Mouse (Mus musculus) small intestine, adult 2 months (tissue): ENCODE measurements around the gene Gm49403. TPM values are rescaled to one million over a fixed set of nuclear protein-coding genes. Genes with fewer than 3 reads are reported as not detected.

Source experiments
- H3K27ac ChIP-seq: fragments of 200-500 bp; 2 replicates; pipeline ENCODE4 v1.5.1; 2012; ENCODE audit warnings: low read depth, low read length, control low read depth, inconsistent platforms; ENCODE audit not compliant: insufficient read depth
- H3K27me3 ChIP-seq: fragments of 200-500 bp; 2 replicates; pipeline ENCODE4 v1.6.1; 2012; ENCODE audit warnings: mild to moderate bottlenecking, moderate library complexity, low read length, inconsistent platforms; ENCODE audit not compliant: control insufficient read depth, insufficient read depth
- H3K36me3 ChIP-seq: fragments of 200-500 bp; 2 replicates; pipeline ENCODE4 v1.6.1; 2012; ENCODE audit warnings: mild to moderate bottlenecking, low read length, control low read depth, inconsistent platforms; ENCODE audit not compliant: control insufficient read depth, insufficient read depth
- H3K4me1 ChIP-seq: fragments of 200-500 bp; 2 replicates; pipeline ENCODE4 v1.6.1; 2012; ENCODE audit warnings: low read length, inconsistent platforms, mixed read lengths; ENCODE audit not compliant: control insufficient read depth, insufficient read depth, insufficient read length
- H3K4me3 ChIP-seq: fragments of 200-500 bp; 2 replicates; pipeline ENCODE4 v1.5.1; 2012; ENCODE audit warnings: low read depth, mild to moderate bottlenecking, control low read depth, inconsistent platforms, low read length, moderate library complexity
- CTCF ChIP-seq: fragments of 200-500 bp; IDR thresholded peaks from 2 replicates; pipeline ENCODE4 v1.5.1; 2012; ENCODE audit warnings: low read depth, mild to moderate bottlenecking, control low read depth, inconsistent platforms, low read length, moderate library complexity, mixed read lengths; ENCODE audit not compliant: insufficient replicate concordance, insufficient read length; ENCODE audit errors: extremely low read depth
- POLR2A ChIP-seq: fragments of 200-500 bp; IDR thresholded peaks from 2 replicates; pipeline ENCODE4 v1.6.1; 2012; ENCODE audit warnings: low read depth, mild to moderate bottlenecking, control low read depth, inconsistent platforms, low read length, moderate library complexity
- WGBS: fragments of 180-500 bp; shearing (Covaris S2); methylation state at CpG from one replicate; pipeline ENCODE4 v1.1.7; 2018; 5-methylcytosine and 5-hydroxymethylcytosine counted together
- polyA plus RNA-seq: library from polyadenylated mRNA; depleted of rRNA; stranded (reverse); fragments of >200 nt; gene quantifications from 2 replicates; pipeline ENCODE4 v1.2.3, GENCODE M21; 2012

Gm49403 gene
- polyA plus RNA-seq, 1 experiment = not detected

DNA sequence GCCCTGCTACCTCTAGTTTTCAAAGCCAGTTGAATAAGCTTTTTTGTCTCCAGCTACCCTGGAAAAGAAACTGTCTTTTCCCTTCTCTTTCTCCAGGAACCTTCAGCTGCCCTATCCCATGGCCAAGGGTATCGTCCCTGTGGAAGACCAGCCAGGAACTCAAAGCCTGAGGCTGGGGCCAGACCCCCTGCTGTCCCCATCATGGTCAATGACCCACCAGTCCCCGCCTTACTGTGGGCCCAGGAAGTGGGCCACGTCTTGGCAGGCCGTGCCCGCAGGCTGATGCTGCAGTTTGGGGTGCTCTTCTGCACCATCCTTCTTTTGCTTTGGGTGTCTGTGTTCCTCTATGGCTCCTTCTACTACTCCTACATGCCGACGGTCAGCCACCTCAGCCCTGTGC lies 42.7 kb upstream of the Gm49403 start:
- 0 out of 2 replicates have a peak, but pooled peaks cover 2% of the 10 kb centered on the region for H3K36me3 ChIP-seq
- peak overlapping the region; percentile 84 for H3K4me3 ChIP-seq
- H3K27ac ChIP-seq = no peak overlapping the region
- H3K27me3 ChIP-seq = no peaks in the 10 kb centered on the region
- 86% methylated on average over 7 of the region's 7 CpGs for WGBS
- H3K4me1 ChIP-seq = peaks cover 14% of the 10 kb centered on the region
- no peak for TF ChIP-seq POLR2A
- TF ChIP-seq CTCF = no peak

DNA sequence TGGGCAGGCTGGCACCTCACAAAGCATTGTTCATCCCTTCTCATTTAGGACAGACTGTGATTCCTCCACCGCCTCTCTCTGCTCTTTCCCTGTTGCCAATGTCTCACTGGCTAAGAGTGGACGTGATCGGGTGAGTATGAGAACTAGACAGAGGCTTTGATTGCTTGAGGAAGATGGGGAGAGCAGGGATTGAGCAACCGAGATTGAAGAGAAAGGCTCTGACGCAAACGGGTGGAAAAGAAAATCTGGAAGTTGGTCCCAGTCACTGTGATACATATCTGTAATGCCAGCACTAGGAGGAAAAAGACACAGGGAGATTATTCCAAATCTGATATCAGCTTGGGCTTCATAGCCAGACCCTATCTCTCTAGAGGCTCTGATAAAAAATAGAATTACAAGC lies 40.8 kb upstream of the Gm49403 start:
- Histone ChIP-seq H3K4me3 (no peak overlapping the region), H3K27ac (no peak overlapping the region), H3K4me1 (peaks cover 11% of the 10 kb centered on the region), H3K27me3 (no peaks in the 10 kb centered on the region), H3K36me3 (peaks cover 17% of the 10 kb centered on the region)
- WGBS = 87% methylated on average over 6 of the region's 6 CpGs
- no peak for TF ChIP-seq CTCF

DNA sequence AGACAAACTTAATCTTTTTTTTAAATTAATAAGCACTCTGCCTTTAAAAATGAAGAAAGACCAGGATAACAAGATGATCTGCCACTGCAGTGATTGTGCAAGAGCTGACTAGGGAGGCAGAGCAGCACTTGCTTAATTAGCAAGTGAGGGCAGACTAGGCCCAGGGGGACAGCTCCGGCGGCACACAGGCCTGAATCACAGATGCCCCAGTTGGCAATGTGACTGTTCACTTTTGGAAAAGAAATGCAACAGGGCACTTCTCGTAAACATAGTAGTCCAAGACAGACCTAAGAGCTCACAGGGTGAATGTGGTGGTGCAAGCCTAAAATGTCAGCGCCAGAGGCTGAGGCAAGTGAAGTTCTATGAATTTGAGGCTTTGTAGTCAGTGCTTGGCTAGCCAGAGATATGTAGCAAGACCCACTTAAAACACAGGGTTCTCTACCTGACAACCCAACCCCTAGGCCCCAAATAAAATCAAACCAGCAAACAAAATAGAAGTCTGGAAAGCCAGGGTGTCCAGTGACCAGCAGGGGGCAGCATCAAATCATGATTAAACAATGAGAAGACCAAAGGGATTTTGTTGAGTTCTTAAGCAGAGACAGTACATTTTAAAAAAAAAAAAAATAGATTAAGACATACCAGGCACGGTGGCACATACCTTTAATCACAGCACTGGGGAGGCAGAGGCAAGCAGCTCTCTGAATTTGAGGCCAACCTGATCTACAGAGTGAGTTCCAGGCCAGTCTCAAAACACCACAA lies 39.2 kb upstream of the Gm49403 start:
- Histone ChIP-seq H3K36me3 (peaks cover 17% of the 10 kb centered on the region), H3K27ac (no peak overlapping the region), H3K27me3 (no peaks in the 10 kb centered on the region), H3K4me3 (no peak overlapping the region), H3K4me1 (peaks cover 6% of the 10 kb centered on the region)
- WGBS = 66% methylated on average over 5 of the region's 5 CpGs
- TF ChIP-seq CTCF = 0 out of 2 replicates have a peak, but pooled peaks have one; percentile 6
- no peak for TF ChIP-seq POLR2A

DNA sequence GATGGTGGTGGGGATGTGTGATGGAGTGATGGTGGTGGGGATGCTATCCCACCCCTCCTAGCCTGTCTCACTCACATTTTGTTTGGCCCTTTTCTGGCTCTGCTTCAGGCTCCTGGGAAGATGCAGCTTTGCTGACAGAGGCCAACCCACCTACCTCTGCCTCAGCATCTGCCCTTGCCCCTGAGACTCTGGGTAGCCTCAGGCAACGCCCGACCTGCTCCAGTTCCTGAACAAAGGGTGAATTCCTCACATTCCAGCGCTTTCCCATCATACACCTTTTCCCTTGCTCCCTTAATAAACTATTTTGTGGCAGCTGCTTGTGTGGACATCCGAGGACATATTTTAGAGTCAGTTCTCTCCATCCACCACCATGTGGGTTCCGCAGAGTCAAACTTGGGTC lies 35.4 kb upstream of the Gm49403 start:
- 80% methylated on average over 5 of the region's 5 CpGs for WGBS
- TF ChIP-seq CTCF (no peak), POLR2A (no peak)
- no peaks in the 10 kb centered on the region for H3K27me3 ChIP-seq

DNA sequence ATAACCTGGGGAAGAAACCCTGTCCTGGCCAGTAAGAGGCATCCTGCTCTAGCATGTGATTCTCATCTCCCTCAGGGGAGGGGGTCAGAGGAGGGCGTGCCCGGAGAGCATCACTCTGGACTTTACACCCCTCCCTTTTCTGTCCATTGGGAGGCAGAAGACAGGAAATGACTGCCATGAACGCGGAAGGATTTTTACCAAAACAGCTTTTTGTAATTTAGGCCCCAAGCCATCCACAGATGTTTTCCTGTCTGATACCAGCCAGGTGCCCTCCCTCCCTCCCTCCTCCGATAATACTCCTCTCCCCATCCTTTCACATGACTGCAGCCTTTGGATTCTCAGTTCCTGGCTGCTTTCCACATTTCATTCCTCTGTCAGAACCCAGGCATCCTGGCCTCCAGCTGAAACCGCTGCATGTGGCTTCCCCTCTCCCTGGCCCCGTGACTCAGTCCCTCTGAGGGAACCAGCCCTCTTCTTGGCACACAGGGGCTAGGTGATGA lies 33.3 kb upstream of the Gm49403 start, which contains the start of gene Lrrn4cl:
Lrrn4cl (plus strand) TSS at position 367 of the 500 bp plus-strand sequence.
- H3K4me1 ChIP-seq = no peaks in the 10 kb centered on the region
- WGBS = 32% methylated on average over 7 of the region's 7 CpGs
- peaks cover 17% of the 10 kb centered on the region for H3K36me3 ChIP-seq
- H3K4me3 ChIP-seq = no peak within 1 kb of the TSS
- no peaks in the 10 kb centered on the region for H3K27me3 ChIP-seq
- 0 out of 2 replicates have a peak within 1 kb of the TSS, but pooled peaks have one; percentile 26 for H3K27ac ChIP-seq
- TF ChIP-seq CTCF (no peak), POLR2A (no peak)

More for the DNA sequence above, 35.4 kb upstream of the Gm49403 start:
- H3K27ac ChIP-seq = no peak overlapping the region
- H3K4me1 ChIP-seq = no peaks in the 10 kb centered on the region
- H3K4me3 ChIP-seq = no peak overlapping the region
- H3K36me3 ChIP-seq = peaks cover 17% of the 10 kb centered on the region

DNA sequence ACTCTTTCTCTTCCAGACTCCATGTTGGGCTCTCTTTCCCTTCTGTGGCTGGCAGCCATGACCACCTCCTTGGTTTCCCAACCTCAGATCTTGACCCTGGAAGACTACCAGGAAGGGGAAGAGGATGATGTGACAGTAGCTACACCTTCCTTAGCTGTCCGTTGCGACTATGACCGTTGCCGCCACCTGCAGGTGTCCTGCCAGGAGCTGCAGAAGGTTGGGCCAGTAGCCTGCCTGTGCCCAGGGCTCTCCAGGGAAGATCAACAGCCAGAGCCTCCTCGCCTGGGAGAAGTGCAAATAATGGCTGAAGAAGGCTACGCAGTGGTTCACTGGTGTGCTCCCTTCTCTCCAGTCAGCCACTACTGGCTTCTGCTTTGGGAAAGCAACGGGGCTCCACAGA lies 32.1 kb upstream of the Gm49403 start:
- Histone ChIP-seq H3K4me3 (no peak overlapping the region), H3K27ac (no peak overlapping the region), H3K4me1 (no peaks in the 10 kb centered on the region), H3K27me3 (no peaks in the 10 kb centered on the region), H3K36me3 (peaks cover 10% of the 10 kb centered on the region)
- 37% methylated on average over 7 of the region's 7 CpGs for WGBS
- TF ChIP-seq CTCF = no peak
- TF ChIP-seq POLR2A = no peak

DNA sequence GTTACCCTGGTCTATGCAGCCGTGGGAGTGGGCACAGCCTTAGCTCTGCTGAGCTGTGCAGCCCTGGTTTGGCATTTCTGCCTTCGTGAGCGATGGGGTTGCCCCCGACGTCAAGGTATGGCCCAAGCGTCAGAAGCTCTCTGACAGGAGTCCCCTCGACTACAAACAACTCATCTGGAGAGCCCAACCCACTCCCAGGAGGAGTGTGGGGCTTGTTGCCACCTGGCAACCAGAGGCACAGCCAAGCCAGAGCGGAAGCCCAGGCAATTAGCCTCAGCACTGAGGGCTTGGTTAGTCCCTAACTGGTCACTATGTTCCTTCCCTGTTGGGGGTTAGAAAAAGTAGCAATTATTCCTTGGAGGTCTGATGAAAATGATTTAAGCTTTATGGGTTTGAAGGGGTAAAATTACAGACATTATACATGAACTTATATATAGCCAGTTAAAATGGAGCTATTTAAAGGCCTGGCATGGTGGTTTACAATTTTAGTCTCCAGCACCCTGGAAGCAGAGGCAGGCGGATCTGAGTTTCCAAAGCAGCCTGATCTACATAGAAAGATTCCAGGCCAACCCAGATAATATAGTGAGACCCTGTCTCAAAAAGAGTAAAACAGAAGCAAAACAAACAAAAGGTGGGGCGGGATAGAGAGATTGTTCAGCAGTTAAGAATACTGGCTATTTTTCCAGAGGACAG lies 31.3 kb upstream of the Gm49403 start:
- no peak overlapping the region for H3K4me3 ChIP-seq
- WGBS = 62% methylated on average over 10 of the region's 10 CpGs
- TF ChIP-seq CTCF (no peak), POLR2A (no peak)
- H3K27me3 ChIP-seq = no peaks in the 10 kb centered on the region
- peaks cover 5% of the 10 kb centered on the region for H3K36me3 ChIP-seq
- no peaks in the 10 kb centered on the region for H3K4me1 ChIP-seq
- H3K27ac ChIP-seq = no peak overlapping the region

DNA sequence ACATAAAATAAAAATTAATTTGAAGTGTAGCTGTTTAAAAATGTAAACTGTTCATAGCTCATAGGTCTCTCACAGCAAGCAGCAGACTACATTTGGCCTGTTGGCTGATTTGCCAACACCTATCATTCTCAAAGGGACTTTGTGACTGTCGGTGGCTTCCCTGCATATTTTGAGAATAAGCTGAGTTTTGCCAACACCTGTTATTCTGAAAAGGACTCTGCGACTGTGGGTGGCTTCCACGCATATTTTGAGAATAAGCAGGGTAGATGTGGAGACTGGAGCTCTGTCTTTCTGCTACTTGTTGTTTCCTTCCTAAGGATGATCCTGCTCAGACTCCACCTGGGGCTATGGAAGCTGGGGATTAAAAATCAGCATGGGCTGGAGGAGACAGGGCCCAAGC lies 30.6 kb upstream of the Gm49403 start:
- Histone ChIP-seq H3K27me3 (no peaks in the 10 kb centered on the region), H3K36me3 (no peaks in the 10 kb centered on the region), H3K4me3 (no peak overlapping the region), H3K4me1 (no peaks in the 10 kb centered on the region), H3K27ac (no peak overlapping the region)
- 82% methylated on average over 3 of the region's 3 CpGs for WGBS
- TF ChIP-seq CTCF (no peak), POLR2A (no peak)
